Mouse (Mus musculus) liver, embryonic 12.5 days (tissue): ENCODE results near the gene 2410015M20Rik. TPM values are rescaled to one million over a fixed set of nuclear protein-coding genes. Genes with fewer than 3 reads are reported as not detected.
A peak's percentile ranks its signal among the peaks of the same experiment; 100 is the strongest.

Experiments used
- ATAC-seq: fragments of 200-750 bp; cut with Nextera tagmentation; 2 replicates; pipeline ENCODE4 v1.8.0; 2017; ENCODE audit warnings: moderate number of reproducible peaks, mild to moderate bottlenecking, moderate library complexity
- H3K27ac ChIP-seq: fragments of 300-500 bp; sonication (generic); 2 replicates; pipeline ENCODE4 v1.5.1; 2016; ENCODE audit warnings: mild to moderate bottlenecking
- H3K27me3 ChIP-seq: fragments of 300-500 bp; sonication (generic); replicated peaks from 2 replicates; pipeline ENCODE4 v1.6.1; 2016; ENCODE audit warnings: mild to moderate bottlenecking, moderate library complexity
- H3K36me3 ChIP-seq: fragments of 300-500 bp; sonication (generic); 2 replicates; pipeline ENCODE4 v1.6.1; 2016; ENCODE audit warnings: mild to moderate bottlenecking, moderate library complexity
- H3K4me1 ChIP-seq: fragments of 300-500 bp; sonication (generic); 2 replicates; pipeline ENCODE4 v1.6.1; 2016
- H3K4me2 ChIP-seq: fragments of 300-500 bp; sonication (generic); 2 replicates; pipeline ENCODE4 v1.6.1; 2016; ENCODE audit warnings: mild to moderate bottlenecking, moderate library complexity
- H3K4me3 ChIP-seq: fragments of 300-500 bp; sonication (generic); 2 replicates; pipeline ENCODE4 v1.5.1; 2016; ENCODE audit warnings: mild to moderate bottlenecking, moderate library complexity
- H3K9ac ChIP-seq: fragments of 300-500 bp; sonication (generic); 2 replicates; pipeline ENCODE4 v1.6.1; 2016; ENCODE audit warnings: mild to moderate bottlenecking, moderate library complexity
- H3K9me3 ChIP-seq: fragments of 300-500 bp; sonication (generic); replicated peaks from 2 replicates; pipeline ENCODE4 v1.6.1; 2016; ENCODE audit warnings: mild to moderate bottlenecking, moderate library complexity
- WGBS: fragments of 180-500 bp; shearing (Covaris S2); methylation state at CpG from one replicate; pipeline ENCODE4 v1.1.7; 2016; ENCODE audit not compliant: insufficient replicate concordance; 5-methylcytosine and 5-hydroxymethylcytosine counted together
- polyA plus RNA-seq: library from polyadenylated mRNA; unstranded; fragments of >200 nt; fragmentation: Nextera tagmentation; extraction: Ambion mirVana; gene quantifications from 2 replicates; pipeline ENCODE4 v1.2.1, GENCODE M21; 2016

2410015M20Rik gene
- polyA plus RNA-seq, 1 experiment from 2014 or later = 179 TPM

DNA sequence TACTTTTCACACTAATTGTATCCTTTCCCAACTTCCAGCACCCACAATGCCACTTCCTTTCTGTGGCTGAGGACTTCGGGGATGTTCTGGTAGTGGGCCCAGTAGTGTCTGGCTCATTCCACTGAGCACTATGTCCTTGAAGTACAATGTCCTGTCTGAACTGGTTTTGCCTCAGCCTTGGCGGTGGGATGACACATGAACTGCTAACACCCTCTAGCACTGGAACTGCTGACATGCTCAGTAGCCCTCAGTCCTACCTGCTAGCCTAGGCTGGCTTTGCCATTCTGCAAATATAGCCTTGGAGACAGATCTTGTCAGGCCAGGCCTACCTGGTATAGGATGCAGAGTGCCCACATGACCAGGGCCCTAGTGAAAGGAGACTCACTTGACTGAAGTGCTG is 47.7 kb downstream of the 2410015M20Rik start:
- H3K4me2 ChIP-seq = no peak overlapping the region

DNA sequence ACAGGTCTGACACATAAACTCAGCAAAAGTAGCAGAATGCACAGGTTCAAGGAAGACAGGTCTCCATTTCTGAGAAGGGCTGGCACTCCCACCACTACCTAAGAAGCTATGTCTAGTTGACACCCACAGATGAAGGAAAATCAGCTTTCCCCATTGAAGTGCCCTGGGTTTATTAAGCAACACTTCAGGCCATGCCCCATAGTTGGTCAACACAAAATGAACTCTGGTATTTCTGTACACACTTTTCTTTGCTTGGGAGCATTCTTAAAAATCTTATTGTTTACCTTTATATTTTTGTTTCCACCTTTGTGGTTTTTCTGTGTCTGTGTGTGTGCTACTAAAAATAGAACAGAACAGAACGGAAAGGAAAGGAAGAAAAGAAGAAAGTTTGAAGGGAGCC is 49.4 kb downstream of the 2410015M20Rik start:
- ATAC-seq = no peak
- 42% methylated on average over 1 of the region's 1 CpGs for WGBS

More for the DNA sequence above, 47.7 kb downstream of the 2410015M20Rik start:
- H3K9me3 ChIP-seq = no peaks in the 10 kb centered on the region
- H3K9ac ChIP-seq = no peak overlapping the region
- ATAC-seq = no peak
- H3K4me1 ChIP-seq = no peaks in the 10 kb centered on the region
- H3K27ac ChIP-seq = no peak overlapping the region
- WGBS = 92% methylated on average over 2 of the region's 2 CpGs
- H3K4me3 ChIP-seq = no peak overlapping the region
- no peaks in the 10 kb centered on the region for H3K27me3 ChIP-seq
- peaks cover 69% of the 10 kb centered on the region for H3K36me3 ChIP-seq

DNA sequence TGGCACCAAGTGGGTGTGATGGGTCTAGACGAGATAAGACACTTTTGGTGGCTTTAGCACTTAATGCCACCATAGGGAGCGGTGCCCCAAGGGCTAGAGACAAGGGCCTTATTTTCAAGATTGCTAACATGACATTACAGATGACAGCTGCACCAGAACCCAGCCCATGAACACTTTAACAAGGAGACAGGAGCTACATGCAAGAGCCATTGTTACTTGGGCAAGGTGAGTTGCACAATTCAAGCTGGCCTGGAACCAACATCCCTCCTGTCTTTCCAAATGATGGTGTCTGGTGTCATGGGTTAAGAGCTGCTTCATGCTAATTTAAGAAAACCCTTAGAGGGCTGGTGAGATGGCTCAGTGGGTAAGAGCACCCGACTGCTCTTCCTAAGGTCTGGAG is 50.2 kb downstream of the 2410015M20Rik start:
- H3K27me3 ChIP-seq = 0 out of 2 replicates have a peak, but pooled peaks cover 1% of the 10 kb centered on the region
- no peak overlapping the region for H3K9ac ChIP-seq
- no peak for ATAC-seq
- H3K9me3 ChIP-seq = no peaks in the 10 kb centered on the region
- H3K4me2 ChIP-seq = no peak overlapping the region
- H3K27ac ChIP-seq = no peak overlapping the region
- H3K4me1 ChIP-seq = no peaks in the 10 kb centered on the region
- no peak overlapping the region for H3K4me3 ChIP-seq
- peaks cover 44% of the 10 kb centered on the region for H3K36me3 ChIP-seq
- 58% methylated on average over 3 of the region's 3 CpGs for whole genome bisulfite sequencing

More for the DNA sequence above, 49.4 kb downstream of the 2410015M20Rik start:
- peaks cover 52% of the 10 kb centered on the region for H3K36me3 ChIP-seq
- no peak overlapping the region for H3K4me3 ChIP-seq
- H3K9me3 ChIP-seq = no peaks in the 10 kb centered on the region
- H3K27me3 ChIP-seq = no peaks in the 10 kb centered on the region
- H3K9ac ChIP-seq = no peak overlapping the region
- H3K4me2 ChIP-seq = no peak overlapping the region
- H3K4me1 ChIP-seq = no peaks in the 10 kb centered on the region
- H3K27ac ChIP-seq = no peak overlapping the region

DNA sequence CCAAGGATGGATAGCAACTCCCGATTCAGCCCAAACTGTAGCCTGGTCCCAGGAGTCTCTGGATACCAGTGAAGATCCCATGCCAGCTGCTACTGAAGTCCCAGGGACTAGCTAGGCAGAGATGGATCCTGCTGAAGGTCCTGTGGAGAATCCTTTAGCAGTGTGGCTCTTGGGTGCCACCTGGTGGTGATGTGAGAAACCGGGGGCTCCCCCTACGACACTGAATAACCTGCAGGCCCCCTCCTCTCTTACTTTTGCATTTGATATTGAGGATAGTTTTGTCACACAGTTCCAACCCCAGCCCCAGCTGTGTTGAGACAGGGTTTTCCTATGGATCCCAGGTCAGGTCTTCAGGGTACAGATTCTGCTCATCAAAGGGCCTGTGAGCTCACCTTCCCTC is 51.1 kb downstream of the 2410015M20Rik start:
- ATAC-seq = peak; percentile 13; the same call in 1 of the 2 replicates

More for the DNA sequence above, 51.1 kb downstream of the 2410015M20Rik start:
- no peaks in the 10 kb centered on the region for H3K4me1 ChIP-seq
- no peak overlapping the region for H3K4me3 ChIP-seq
- no peaks in the 10 kb centered on the region for H3K9me3 ChIP-seq
- WGBS = 15% methylated on average over 3 of the region's 3 CpGs
- H3K36me3 ChIP-seq = peaks cover 35% of the 10 kb centered on the region
- 0 out of 2 replicates have a peak, but pooled peaks cover 5% of the 10 kb centered on the region for H3K27me3 ChIP-seq
- H3K9ac ChIP-seq = no peak overlapping the region
- H3K4me2 ChIP-seq = no peak overlapping the region
- H3K27ac ChIP-seq = no peak overlapping the region

Other genes with a start within 250 kb of the 2410015M20Rik start
- 19.3 and 21.2 TPM in 2 replicates for gene Ptprs, start 133.3 kb downstream of the 2410015M20Rik start, polyA plus RNA-seq
- gene Znrf4, start 97.3 kb downstream of the 2410015M20Rik start, polyA plus RNA-seq = not detected in 2 replicates
- 0.20 and 0.25 TPM in 2 replicates for gene Gm20219, start 55.4 kb downstream of the 2410015M20Rik start, polyA plus RNA-seq
- 58.9 and 63.6 TPM in 2 replicates for gene Safb2, start 25.2 kb downstream of the 2410015M20Rik start, polyA plus RNA-seq
- 73.6 and 79.1 TPM in 2 replicates for gene Safb, start 24.9 kb downstream of the 2410015M20Rik start, polyA plus RNA-seq
- 1,562 and 1,574 TPM in 2 replicates for gene Rpl36, start 3.6 kb upstream of the 2410015M20Rik start, polyA plus RNA-seq
- 61.7 and 65.4 TPM in 2 replicates for gene Lonp1, start 17.1 kb upstream of the 2410015M20Rik start, polyA plus RNA-seq
- 0.50 and 0.57 TPM in 2 replicates for gene Catsperd, start 18.4 kb upstream of the 2410015M20Rik start, polyA plus RNA-seq
- 66.3 and 67.5 TPM in 2 replicates for gene Ranbp3, start 63.5 kb upstream of the 2410015M20Rik start, polyA plus RNA-seq
- 265 and 282 TPM in 2 replicates for gene Ndufa11, start 108.0 kb upstream of the 2410015M20Rik start, polyA plus RNA-seq
- 3.8 and 4.0 TPM in 2 replicates for gene Vmac, start 108.3 kb upstream of the 2410015M20Rik start, polyA plus RNA-seq
- gene Nrtn, start 147.8 kb upstream of the 2410015M20Rik start, polyA plus RNA-seq = 3.2 and 4.1 TPM in 2 replicates
- gene Dus3l, start 155.0 kb upstream of the 2410015M20Rik start, polyA plus RNA-seq = 24.1 and 24.6 TPM in 2 replicates
- 1.1 and 1.2 TPM in 2 replicates for gene Prr22, start 160.5 kb upstream of the 2410015M20Rik start, polyA plus RNA-seq
- gene Rfx2, start 221.2 kb upstream of the 2410015M20Rik start, polyA plus RNA-seq = 12.6 and 13.6 TPM in 2 replicates